Mouse (Mus musculus): ENCODE measurements around the gene Dcun1d1. TPM values are rescaled to one million over a fixed set of nuclear protein-coding genes. Genes with fewer than 3 reads are reported as not detected.

Dcun1d1 gene
- polyA plus RNA-seq, 1 experiment = 83.9 TPM

DNA sequence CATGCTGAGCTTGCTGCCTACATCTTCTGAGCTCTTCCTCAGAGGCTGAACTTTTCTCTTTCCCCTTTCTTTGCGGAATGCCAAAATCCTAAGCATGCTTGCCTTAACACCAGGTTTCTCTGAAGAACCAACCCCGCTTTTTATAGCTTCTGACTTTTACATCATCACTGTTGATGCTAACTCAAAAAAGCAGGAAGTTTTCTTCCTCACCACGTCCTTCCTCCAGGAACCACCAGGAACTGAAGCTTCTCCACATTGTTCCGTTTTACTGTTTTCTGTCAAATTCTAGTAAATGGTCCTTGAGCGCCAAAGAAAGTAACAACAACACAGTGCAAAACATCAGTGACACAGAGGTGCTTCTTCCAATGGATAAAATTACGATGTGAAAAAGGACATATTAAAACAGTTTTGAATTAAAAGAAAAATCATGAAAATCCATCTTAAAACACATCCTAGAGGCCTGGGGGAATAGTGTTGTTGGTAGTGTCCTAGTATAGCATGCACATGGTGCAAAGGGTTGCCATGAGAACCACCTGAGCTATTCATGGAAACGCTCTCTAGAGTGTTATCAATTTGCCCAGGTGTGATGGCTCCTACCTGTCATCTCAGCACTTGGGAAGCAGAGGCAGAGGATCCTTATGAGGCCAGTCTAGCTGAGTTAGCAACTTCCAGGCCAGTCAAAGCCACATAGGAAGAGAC lies 28.1 kb downstream of the Dcun1d1 start:
- no peaks in the 10 kb centered on the region for H3K4me1 ChIP-seq (ENCODE audit: control insufficient read depth, insufficient read depth, insufficient read length, low read length)
- H3K27ac ChIP-seq (replicated peaks; ENCODE audit: low read depth, low read length) = no peak overlapping the region
- no peak overlapping the region for H3K4me3 ChIP-seq (ENCODE audit: insufficient read depth, low read depth, low read length)

DNA sequence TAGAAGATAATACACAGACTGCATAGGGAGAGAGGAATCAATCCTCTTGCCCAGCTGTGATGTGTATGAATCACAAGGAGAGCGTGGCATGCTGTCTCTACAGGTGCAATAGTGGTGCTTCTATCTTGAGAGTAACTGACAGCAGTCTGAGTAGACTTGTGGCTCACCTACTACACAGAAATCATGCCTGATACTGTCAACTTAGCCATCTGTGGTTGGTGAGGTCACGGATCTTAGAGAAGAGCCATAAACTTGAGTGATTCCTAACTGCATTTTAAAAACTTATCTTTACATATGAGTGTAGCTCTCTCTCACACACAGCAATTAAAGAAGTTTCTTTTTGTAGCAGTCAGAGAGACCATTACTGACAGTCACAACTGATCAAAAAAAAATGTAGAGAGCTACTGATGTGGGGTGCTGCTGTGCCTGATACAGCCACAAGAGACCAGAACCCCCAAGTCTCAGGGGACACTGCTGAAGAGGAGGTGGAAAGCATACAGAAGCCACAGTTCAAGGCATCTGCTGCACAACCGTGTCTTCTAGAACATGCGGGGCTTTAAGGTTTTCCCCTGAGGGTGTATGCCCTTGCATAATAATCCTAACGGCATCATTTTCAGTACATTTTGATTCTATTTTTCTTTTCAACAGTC lies 36.6 kb downstream of the Dcun1d1 start:
- no peaks in the 10 kb centered on the region for H3K4me1 ChIP-seq (ENCODE audit: control insufficient read depth, insufficient read depth, insufficient read length, low read length)
- H3K27ac ChIP-seq (replicated peaks; ENCODE audit: low read depth, low read length) = no peak overlapping the region
- no peak overlapping the region for H3K4me3 ChIP-seq (ENCODE audit: insufficient read depth, low read depth, low read length)

DNA sequence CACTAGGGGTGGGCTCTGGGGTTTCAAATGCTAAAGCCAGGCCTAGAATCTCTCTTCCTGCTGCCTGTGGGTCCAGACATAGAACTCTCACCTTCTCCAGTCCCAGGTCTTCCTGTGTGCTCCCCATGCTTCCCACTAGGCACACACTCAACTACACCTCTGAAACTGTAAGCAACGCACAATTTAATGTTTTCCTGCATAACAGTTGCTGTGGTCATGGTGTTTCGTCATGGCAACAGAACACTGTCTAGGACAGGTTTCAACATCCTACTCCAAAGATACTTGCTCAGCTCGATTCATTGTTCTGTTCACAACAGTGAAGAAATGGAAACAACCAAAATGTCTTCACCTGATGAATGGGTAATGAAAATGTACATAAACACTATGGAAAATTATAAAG lies 38.1 kb downstream of the Dcun1d1 start:
- H3K27ac ChIP-seq (replicated peaks; ENCODE audit: low read depth, low read length) = no peak overlapping the region
- H3K4me3 ChIP-seq (ENCODE audit: insufficient read depth, low read depth, low read length) = no peak overlapping the region
- H3K4me1 ChIP-seq (ENCODE audit: control insufficient read depth, insufficient read depth, insufficient read length, low read length) = no peaks in the 10 kb centered on the region

DNA sequence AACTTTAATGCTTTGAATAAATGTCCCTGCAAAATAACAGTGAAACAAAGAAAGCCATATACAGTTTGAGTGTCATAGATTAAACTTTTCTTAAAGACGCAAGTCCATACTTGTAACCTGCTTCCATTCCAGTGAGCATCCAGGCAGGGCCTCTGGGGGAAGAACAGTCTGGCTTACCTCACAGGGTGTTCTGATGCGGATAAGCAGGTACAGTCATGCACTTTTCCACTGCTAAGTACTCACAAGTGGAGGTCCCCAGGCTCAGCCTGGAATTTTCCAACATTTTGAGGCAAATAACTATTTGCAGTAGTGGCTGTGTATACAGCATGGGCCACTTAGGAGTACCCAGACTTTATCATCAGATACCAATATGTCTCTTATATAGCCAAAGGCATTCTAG lies 39.3 kb downstream of the Dcun1d1 start:
- no peak overlapping the region for H3K4me3 ChIP-seq (ENCODE audit: insufficient read depth, low read depth, low read length)
- H3K4me1 ChIP-seq (ENCODE audit: control insufficient read depth, insufficient read depth, insufficient read length, low read length) = no peaks in the 10 kb centered on the region

DNA sequence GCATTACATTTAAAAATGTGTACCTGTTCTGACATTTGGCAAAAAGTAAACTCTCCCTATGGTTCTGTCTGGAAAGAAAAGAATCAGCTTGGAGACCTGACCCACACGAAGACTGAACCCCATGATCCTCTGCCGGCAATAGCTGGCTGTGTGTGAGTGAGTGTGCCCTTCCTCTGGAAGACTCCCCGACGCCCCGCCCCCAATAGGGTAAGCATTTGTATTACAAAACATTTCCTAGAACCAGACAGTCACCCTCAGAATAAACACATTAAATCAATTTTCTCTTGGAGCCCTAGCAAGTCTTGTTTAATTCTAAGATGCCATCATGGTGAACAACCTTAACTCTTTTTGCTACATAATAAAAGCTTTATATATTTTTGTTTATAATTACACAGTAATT lies 44.1 kb downstream of the Dcun1d1 start:
- no peak overlapping the region for H3K27ac ChIP-seq (replicated peaks; ENCODE audit: low read depth, low read length)
- no peak overlapping the region for H3K4me3 ChIP-seq (ENCODE audit: insufficient read depth, low read depth, low read length)

More for the DNA sequence above, 39.3 kb downstream of the Dcun1d1 start:
- H3K27ac ChIP-seq (replicated peaks; ENCODE audit: low read depth, low read length) = no peak overlapping the region

DNA sequence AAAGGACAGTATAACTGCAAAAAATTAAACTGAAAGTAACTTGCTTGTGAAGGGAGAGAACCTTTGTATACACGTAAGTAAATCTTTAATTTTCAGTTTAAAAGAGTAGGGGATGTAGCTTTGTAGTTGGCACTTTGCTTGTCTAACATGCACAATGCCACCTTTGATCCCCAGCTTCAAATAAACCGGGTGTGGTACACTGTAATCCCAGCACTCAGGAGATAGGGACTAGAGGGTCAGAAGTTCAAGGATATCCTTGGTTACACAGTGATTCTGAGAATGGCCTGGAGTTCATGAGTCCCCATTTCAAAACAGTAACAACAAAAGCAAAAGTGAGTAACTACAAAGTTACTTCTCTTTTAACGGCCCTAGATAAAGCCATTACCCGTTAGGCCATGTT lies 46.1 kb downstream of the Dcun1d1 start:
- Histone ChIP-seq H3K4me1 (ENCODE audit: control insufficient read depth, insufficient read depth, insufficient read length, low read length) (no peaks in the 10 kb centered on the region), H3K4me3 (ENCODE audit: insufficient read depth, low read depth, low read length) (no peak overlapping the region), H3K27ac (replicated peaks; ENCODE audit: low read depth, low read length) (no peak overlapping the region)

More for the DNA sequence above, 44.1 kb downstream of the Dcun1d1 start:
- no peaks in the 10 kb centered on the region for H3K4me1 ChIP-seq (ENCODE audit: control insufficient read depth, insufficient read depth, insufficient read length, low read length)

DNA sequence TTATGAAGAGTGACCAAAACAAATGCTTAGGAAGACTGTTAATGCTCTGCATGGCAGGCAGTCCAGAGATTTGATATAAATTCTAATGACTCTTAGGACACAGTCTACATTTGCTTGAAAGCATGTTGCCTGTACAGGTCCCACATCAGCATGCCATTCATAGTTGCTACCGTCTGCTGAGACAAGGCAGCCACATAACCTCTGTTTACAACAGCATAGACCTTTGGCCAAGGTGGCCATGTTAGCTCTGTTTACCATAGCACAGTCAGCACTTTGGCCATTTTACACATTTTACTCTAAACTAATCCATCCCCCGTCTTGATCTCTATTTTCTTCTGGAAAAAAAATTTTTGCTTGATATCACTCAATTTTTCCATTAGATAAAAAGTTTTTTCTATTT lies 47.7 kb downstream of the Dcun1d1 start:
- no peaks in the 10 kb centered on the region for H3K4me1 ChIP-seq (ENCODE audit: control insufficient read depth, insufficient read depth, insufficient read length, low read length)
- H3K27ac ChIP-seq (replicated peaks; ENCODE audit: low read depth, low read length) = no peak overlapping the region
- no peak overlapping the region for H3K4me3 ChIP-seq (ENCODE audit: insufficient read depth, low read depth, low read length)

DNA sequence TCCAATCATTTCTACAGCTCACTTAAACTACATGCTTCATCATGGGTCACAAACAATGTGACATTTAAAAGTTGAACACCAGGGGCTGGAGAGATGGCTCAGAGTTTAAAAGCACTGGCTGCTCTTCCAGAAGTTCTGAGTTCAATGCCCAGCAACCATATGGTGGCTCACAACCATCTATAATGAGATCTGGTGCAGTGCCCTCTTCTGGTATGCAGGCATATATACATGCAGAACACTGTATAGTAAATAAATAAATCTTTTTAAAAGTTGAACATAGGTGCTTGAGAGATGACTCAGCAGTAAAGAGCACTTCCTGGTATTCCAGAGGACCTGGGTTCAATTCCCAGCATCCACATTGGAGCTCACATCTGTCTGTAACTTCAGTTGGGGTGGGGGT lies 54.0 kb downstream of the Dcun1d1 start:
- H3K27ac ChIP-seq (replicated peaks; ENCODE audit: low read depth, low read length) = no peak overlapping the region

DNA sequence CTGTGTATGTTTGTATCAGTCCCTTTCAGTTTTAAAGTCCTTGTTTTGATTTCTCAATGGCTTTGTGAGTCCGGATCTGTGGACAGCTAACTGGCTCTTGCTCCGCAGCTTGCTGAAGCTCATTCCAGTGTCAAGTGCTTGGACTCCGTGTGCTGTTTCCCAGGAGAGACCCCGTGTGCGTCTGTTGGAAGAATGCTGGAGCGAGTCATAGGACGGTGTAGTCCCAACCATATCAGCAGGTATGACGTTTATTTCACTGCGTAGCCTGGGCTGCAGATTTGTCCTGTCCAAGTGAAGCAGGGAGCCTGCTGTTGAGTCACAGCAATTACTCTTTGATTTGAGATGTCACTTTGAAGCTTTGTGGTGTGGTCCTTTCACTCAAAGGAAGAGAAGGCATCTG lies 87.9 kb downstream of the Dcun1d1 start:
- H3K4me1 ChIP-seq (ENCODE audit: control insufficient read depth, insufficient read depth, insufficient read length, low read length) = no peaks in the 10 kb centered on the region
- H3K4me3 ChIP-seq (ENCODE audit: insufficient read depth, low read depth, low read length) = no peak overlapping the region
- no peak overlapping the region for H3K27ac ChIP-seq (replicated peaks; ENCODE audit: low read depth, low read length)

More for the DNA sequence above, 54.0 kb downstream of the Dcun1d1 start:
- Histone ChIP-seq H3K4me3 (ENCODE audit: insufficient read depth, low read depth, low read length) (no peak overlapping the region), H3K4me1 (ENCODE audit: control insufficient read depth, insufficient read depth, insufficient read length, low read length) (no peaks in the 10 kb centered on the region)

Other genes with a start within 250 kb of the Dcun1d1 start
- gene Atp11b, start 183.3 kb downstream of the Dcun1d1 start, polyA plus RNA-seq (2012; ENCODE audit: insufficient read depth, insufficient read length, missing spikeins) = 16.1 and 19.0 TPM in 2 replicates
- gene Mccc1, start 63.2 kb upstream of the Dcun1d1 start, polyA plus RNA-seq (2012; ENCODE audit: insufficient read depth, insufficient read length, missing spikeins) = 235 and 302 TPM in 2 replicates
- 0.71 and 2.1 TPM in 2 replicates for gene Ccdc144b, start 116.1 kb upstream of the Dcun1d1 start, polyA plus RNA-seq (2012; ENCODE audit: insufficient read depth, insufficient read length, missing spikeins)
- gene Acad9, start 128.5 kb upstream of the Dcun1d1 start, polyA plus RNA-seq (2012; ENCODE audit: insufficient read depth, insufficient read length, missing spikeins) = 47.6 and 75.6 TPM in 2 replicates
- 2.6 and 5.5 TPM in 2 replicates for gene D3Ertd254e, start 213.6 kb upstream of the Dcun1d1 start, polyA plus RNA-seq (2012; ENCODE audit: insufficient read depth, insufficient read length, missing spikeins)

Measured in brown adipose tissue, adult 24 weeks (tissue).